Mouse (Mus musculus) splenic B cell, adult 2 months (primary cell): ENCODE measurements around the gene Tmem259.

ENCODE experiments used
- DNase-seq: peaks from one replicate; pipeline ENCODE4 v3.0.0-alpha.2; 2011; ENCODE audit warnings: low read depth, low spot score
- H3K27me3 ChIP-seq: 2 replicates; pipeline ENCODE4 v1.6.1; 2012; ENCODE audit warnings: mild to moderate bottlenecking, low read length, moderate library complexity, mixed read lengths; ENCODE audit not compliant: control insufficient read depth, poor library complexity, insufficient read depth, severe bottlenecking
- H3K36me3 ChIP-seq: 2 replicates; pipeline ENCODE4 v1.6.1; 2012; ENCODE audit warnings: mild to moderate bottlenecking, low read length, moderate library complexity, mixed read lengths; ENCODE audit not compliant: control insufficient read depth, poor library complexity, insufficient read depth, severe bottlenecking

Gene Tmem259

DNA sequence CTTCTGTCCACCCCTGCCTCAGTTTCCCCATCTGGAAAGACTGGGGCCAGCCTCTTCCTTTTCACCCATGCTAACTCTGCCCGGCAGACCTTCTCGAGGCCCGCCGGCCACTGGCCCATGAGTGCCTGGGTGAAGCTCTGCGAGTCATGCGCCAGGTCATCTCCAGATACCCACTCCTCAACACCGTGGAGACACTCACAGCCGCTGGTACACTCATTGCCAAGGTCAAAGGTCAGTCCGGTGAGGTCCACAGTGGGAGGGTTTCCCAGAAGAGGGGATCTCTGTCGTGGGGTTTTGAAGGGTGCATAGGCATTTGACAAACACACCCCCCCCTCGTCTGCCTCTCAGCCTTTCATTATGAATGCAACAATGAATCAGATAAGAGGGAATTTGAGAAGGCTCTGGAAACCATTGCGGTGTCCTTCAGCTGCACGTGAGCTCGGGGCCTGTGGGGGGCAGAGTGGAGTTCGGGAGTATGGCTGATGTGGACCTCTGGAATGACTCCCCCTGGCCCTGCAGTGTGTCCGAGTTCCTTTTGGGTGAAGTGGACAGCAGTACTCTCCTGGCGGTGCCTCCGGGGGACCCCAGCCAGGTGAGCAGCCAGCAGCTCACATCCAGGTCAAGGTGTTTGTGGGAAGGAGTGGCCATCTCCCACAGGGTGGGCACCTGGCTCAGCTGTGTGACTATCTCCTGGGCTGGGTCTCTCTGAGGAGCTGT lies 36.6 kb upstream of the Tmem259 start:
- no peak for DNase-seq
- H3K36me3 ChIP-seq, result peaks cover 35% of the 10 kb centered on the region
- no peaks in the 10 kb centered on the region for H3K27me3 ChIP-seq

GRCm38 (mm10) chr10:80020191-80020590 lies 36.1 kb upstream of the Tmem259 start:
- Histone ChIP-seq H3K36me3 (peaks cover 31% of the 10 kb centered on the region), H3K27me3 (no peaks in the 10 kb centered on the region)
- no peak for DNase-seq

- DNase-seq, result no peak
- Histone ChIP-seq H3K27me3 (no peaks in the 10 kb centered on the region), H3K36me3 (peaks cover 26% of the 10 kb centered on the region)
Measured at GRCm38 (mm10) chr10:80019471-80020131, 35.5 kb upstream of the Tmem259 start.

DNA sequence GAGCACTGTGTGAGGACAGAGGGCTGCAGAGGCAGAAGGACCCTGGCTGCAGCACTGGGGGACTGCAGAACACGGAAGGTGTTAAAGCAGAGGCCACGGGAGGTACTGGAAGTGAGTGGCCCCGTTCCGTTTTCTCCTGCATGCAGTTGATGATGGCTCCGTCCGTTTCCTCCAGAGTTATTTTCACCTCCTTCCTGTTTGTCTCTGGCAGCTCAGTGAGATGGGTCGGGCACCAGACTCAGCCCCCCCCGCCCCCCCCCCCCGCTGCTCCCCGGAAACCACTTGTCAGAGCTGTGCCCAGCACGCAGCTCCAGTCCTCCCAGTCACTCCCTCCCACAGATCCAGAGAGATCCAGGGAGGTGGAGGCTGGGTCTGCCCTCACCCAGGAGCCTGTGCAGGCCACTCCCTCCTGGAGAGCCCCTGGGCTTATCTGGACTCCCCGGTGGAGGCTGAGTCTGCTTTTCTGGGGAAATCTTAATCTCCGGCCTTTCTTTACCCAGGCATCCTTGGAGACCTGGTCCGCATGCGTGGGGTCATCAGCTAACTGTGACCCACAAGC lies 34.7 kb upstream of the Tmem259 start:
- H3K36me3 ChIP-seq, result peaks cover 26% of the 10 kb centered on the region
- DNase-seq, result peak; percentile 68
- no peaks in the 10 kb centered on the region for H3K27me3 ChIP-seq

- H3K36me3 ChIP-seq, result peaks cover 23% of the 10 kb centered on the region
- no peak for DNase-seq
- H3K27me3 ChIP-seq, result no peaks in the 10 kb centered on the region
Measured at GRCm38 (mm10) chr10:80017771-80018170, 33.6 kb upstream of the Tmem259 start.

DNA sequence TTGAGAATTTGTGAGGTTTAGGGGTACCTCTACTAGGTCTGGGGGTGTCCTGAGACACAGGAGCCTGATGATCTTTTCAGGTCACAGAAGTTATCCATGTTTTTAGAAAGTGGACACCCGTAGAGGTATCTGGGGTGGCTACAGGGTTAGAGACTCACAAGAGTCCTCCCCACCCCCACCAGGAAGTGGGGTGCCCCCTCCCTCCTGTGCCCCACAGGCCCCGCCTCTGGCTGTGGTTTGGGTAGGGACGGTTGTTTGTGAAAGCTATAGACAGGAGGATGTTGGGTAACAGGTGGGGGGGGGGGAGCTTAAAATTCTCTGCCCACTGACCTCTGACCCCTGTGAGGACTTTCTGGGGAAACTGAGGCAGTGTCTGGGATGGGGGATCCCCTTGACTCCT lies 33.2 kb upstream of the Tmem259 start:
- peak; percentile 90 for DNase-seq
- Histone ChIP-seq H3K27me3 (no peaks in the 10 kb centered on the region), H3K36me3 (peaks cover 22% of the 10 kb centered on the region)

DNA sequence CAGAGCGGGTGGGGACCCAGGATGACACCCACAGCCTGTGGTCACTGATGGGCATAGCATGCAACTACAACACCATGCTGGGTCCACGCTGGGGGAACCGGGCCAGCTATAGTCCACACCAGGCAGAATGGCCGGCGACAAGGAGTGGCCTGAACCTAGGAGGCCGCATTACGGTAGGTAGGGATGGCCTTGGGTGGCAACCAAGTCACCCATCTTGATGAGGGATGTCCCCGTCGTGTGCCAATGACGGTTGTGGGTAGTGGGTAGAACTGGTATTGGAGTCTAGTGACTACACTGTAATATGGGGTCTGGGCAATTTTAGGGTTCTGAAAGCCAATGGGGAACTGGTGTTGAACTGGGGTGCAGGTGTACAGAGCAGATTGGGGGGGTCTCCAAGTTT lies 32.8 kb upstream of the Tmem259 start:
- H3K27me3 ChIP-seq, result no peaks in the 10 kb centered on the region
- H3K36me3 ChIP-seq, result peaks cover 18% of the 10 kb centered on the region
- DNase-seq, result peak; percentile 59

GRCm38 (mm10) chr10:80016511-80016910 lies 32.4 kb upstream of the Tmem259 start, which contains the start of gene Arhgap45:
Gene Arhgap45 (plus strand): TSS chr10:80016653.
- peak; percentile 90 for DNase-seq

DNA sequence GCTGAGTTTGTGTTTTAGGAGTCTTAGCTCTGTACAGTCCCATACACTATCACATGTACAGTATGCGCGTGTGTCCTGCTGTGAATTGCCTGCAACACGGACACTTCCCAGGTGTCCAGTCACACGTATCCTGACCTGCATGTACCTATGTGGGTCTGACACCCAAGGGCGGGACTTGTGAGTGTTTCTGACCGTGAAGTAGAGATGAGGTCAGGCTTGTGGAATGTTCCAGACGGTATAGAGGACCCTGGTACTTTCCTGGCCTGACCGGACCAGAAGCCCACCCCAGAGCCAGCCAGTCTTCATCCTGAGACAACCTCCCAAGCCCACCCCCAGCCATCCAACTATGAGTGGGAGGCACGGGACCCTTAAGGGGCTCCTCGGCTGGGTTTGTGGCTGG lies 31.5 kb upstream of the Tmem259 start:
- Histone ChIP-seq H3K36me3 (peaks cover 12% of the 10 kb centered on the region), H3K27me3 (no peaks in the 10 kb centered on the region)
- DNase-seq, result no peak

More at GRCm38 (mm10) chr10:80016511-80016910, 32.4 kb upstream of the Tmem259 start, which contains the start of gene Arhgap45:
- H3K27me3 ChIP-seq, result no peaks in the 10 kb centered on the region
- peaks cover 15% of the 10 kb centered on the region for H3K36me3 ChIP-seq

- peak; percentile 50 for DNase-seq
- Histone ChIP-seq H3K36me3 (peaks cover 11% of the 10 kb centered on the region; the same call in 1 of the 2 replicates), H3K27me3 (no peaks in the 10 kb centered on the region)
Measured at GRCm38 (mm10) chr10:80014484-80015290, 30.6 kb upstream of the Tmem259 start.

DNA sequence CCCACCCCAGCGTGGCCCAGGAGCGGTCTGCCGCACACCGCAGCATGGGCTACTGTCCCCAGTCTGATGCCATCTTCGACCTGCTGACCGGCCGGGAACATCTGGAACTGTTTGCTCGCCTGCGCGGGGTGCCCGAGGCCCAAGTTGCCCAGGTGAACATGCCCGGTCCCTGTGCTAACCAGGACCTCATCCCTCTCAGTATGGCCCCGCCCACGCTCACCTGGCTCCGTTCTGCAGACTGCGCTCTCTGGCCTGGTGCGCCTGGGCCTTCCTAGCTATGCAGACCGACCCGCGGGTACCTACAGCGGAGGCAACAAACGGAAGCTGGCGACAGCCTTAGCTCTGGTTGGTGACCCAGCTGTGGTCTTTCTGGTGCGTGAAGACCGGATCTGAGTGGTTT lies 29.5 kb upstream of the Tmem259 start:
- DNase-seq, result no peak
- no peaks in the 10 kb centered on the region for H3K27me3 ChIP-seq

DNA sequence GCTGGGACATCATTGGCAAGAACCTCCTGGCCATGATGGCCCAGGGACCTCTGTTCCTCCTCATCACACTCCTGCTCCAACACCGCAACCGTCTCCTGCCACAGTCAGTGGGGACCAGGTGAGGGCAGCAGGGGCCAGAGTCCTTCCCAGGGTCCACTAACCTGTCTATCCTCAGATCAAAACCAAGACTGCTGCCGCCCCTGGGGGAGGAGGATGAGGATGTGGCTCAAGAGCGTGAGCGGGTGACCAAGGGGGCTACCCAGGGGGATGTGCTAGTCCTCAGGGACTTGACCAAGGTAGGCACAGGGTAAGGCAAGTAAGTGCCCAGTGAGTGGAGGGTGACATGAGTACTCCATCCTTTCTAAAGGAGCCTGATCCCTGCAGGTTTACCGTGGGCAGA lies 27.6 kb upstream of the Tmem259 start:
- Histone ChIP-seq H3K36me3 (peaks cover 14% of the 10 kb centered on the region), H3K27me3 (no peaks in the 10 kb centered on the region)
- DNase-seq, result no peak

More for the DNA sequence above, 29.5 kb upstream of the Tmem259 start:
- H3K36me3 ChIP-seq, result peaks cover 12% of the 10 kb centered on the region

DNA sequence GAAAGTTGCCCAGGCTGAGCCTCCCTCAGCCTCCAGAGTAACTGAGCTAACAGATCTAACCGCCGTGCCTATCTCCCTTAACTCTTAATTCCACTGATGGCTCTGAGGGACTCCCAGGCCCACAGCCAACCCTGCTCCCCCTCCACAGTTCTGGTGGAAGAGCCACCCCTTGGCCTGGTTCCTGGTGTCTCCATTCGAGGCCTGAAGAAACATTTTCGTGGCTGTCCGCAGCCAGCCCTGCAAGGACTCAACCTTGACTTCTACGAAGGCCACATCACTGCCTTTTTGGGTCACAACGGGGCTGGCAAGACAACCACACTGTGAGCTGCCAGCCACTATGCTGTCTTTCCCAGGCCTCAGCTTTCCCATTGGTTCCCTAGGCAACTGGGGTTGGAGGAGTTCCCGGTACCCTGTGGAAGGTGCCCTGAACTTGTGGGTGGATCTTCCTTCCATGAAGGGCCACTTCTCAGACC lies 20.1 kb upstream of the Tmem259 start:
- no peaks in the 10 kb centered on the region for H3K27me3 ChIP-seq
- no peak for DNase-seq
- peaks cover 6% of the 10 kb centered on the region for H3K36me3 ChIP-seq

- no peak for DNase-seq
- Histone ChIP-seq H3K36me3 (peaks cover 4% of the 10 kb centered on the region), H3K27me3 (no peaks in the 10 kb centered on the region)
Measured at GRCm38 (mm10) chr10:80003374-80004232, 19.5 kb upstream of the Tmem259 start.
